Mouse (Mus musculus) embryo, embryonic 11.5 days (tissue): ENCODE results near the gene Mrps7.
"Not testable (repeated sequence)": the region's sequence is repeated elsewhere in the genome, so short reads cannot be mapped to it uniquely, and the experiment has no call there.

ENCODE experiments used
- DNase-seq: peaks from one replicate; pipeline ENCODE4 v3.0.0-alpha.2; 2012; ENCODE audit warnings: low read depth, low spot score

The Mrps7 gene

DNA sequence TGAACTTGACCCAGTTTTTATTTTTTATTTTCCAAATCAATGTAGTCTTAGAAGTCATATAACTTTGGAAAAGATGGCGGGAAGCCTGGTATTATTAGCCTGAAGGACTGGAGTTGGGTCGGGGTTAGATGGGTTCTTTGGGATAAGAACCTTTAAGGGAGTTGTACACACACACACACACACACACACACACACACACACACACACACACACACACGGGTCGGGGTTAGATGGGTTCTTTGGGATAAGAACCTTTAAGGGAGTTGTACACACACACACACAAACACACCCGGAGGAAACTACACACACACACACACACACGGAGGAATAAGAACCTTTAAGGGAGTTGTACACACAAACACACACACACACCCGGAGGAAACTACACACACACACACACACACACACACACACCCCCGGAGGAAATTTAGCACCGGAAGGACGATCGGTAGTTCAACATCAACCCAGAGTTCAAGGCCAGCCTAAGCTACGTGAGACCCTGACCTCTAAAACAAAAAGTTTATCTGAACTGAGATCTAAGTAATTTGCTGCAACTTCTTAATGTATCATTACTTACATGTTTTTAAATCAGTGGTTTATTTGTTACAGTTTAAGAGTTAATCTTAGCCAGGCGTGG, 24.9 kb downstream of the Mrps7 start:
- no peak for DNase-seq

DNA sequence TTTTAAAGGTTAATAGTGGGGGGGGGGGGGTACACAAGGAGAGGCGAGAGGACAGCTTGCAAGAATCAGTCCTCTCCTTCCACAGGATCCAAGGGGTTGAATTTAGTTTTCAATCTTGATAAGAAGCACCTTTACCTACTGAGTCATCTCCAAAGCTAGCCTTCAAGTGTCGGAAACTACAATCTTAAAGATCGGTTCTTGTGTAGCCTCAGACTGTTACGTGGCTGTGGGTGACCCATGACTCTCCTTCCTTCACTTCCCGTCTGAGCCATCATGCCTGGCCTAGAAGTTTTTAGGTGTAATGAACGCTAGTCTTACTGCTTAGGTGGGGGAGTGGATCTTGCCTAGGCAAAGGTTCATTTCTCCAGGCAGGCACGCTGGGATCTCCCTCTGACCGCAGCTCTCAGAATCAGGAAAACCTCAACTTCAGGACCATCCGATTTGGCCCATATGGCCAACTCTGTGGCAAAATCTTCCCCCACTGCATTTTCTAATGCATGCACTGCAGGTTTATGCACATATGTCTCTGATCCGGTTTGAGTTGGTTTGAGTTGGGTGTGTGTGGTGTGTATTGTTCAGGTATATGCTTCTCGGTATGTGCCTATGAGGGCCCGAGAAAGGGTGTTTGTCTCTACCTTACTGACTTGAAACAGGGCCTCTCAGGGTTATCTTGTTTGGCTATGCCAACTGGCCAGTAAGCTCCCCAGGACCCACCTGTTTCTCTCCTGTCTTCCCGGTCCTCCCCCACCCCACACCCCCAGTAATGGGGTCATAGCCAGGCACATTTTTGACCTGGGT, 26.2 kb downstream of the Mrps7 start:
- no peak for DNase-seq

DNA sequence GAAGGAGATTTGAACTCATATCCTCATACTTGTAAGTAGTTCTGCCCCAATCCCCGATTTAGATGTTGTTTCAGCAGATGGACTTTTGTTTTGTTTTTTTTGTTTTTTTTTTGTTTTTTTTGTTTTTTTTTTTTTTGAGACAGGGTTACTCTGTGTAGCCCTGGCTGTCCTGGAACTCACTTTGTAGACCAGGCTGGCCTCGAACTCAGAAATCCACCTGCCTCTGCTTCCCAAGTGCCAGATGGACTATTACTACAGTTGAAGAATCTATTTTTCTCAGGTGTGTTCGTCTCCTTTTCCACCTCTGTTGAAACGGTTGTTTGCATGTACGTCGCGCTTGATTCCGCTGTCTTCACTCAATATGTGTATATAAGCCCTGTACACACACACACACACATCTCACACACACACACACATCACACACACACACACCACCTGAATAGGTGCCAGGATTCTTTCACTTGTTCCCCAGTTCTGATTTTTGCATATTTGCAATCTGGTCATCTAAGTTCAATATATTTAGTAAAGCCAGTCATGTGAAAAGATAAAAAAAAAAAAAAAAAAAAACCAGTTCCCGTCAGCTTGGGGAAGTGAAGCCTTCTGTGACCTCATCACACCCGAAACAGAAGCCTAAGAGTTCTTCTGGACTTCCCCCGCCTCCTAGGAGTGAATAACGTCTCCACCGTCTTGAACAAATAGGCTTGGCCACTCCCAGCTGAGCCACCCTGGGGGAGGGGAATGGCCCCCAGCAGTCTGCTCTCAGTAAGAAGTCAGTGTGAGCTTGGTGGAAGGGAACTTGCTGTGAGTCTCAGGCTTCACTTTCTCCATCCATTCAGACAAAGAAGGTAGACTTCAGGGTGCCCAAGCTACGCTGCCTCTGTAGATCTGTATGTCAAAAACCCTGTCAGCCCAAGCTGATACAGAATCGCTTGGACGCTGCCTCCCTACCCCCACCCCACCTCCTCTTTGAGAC, 27.1 kb downstream of the Mrps7 start:
- no peak for DNase-seq

DNA sequence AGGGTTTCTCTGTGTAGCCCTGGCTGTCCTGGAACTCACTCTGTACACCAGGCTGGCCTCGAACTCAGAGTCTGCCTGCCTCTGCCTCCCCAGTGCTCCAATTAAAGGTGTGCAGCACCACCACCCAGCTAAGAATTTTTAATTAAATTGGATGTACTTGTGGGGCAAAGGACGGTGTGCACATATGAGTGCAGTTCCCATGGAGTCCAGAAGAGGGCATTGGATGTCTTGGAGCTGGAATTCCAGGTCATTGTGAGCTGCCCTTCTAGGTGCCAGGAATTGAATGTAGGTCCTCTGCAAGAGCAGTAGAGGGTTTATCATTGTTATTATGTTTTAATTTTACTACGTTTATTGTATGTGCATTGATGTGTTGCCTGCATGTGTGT, 27.8 kb downstream of the Mrps7 start:
- no peak for DNase-seq

DNA sequence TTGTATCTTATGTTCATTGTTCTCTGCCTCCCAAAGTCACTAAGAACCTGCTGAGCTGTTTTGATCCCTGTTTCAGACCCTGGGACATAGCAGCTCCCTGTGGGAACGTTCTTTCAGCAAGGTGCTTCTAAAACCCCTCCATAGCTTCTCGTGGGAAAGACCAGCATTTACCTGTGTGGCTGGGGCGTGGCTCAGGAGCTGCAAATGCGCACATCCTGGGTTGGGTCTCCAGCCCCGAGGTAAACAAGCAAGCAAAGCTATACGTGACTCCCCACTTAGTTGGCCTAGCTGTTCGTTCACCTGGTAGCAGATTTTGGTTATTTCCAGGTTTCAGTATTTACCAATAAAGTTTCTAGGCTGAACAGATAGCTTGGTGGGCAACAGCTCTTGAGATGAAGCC, 28.5 kb downstream of the Mrps7 start:
- DNase-seq, result no peak

DNA sequence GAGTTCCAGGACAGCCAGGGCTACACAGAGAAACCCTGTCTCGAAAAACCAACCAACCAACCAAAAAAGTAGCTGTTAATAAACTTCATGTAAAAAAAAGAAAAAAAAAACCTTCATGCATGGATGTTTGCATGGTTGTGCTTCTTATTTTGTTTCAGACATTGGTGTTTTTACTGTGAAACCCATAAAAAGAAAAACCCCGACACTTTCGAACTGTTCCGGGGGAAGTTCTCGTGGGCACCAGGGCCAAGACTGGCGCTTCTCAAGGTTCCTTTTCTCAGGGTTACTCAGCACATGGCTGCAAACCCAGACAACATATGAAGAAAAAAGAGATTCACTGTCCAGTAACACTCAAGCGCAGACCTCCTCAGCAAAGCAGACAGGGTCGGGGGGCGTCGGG, 29.1 kb downstream of the Mrps7 start:
- no peak for DNase-seq

DNA sequence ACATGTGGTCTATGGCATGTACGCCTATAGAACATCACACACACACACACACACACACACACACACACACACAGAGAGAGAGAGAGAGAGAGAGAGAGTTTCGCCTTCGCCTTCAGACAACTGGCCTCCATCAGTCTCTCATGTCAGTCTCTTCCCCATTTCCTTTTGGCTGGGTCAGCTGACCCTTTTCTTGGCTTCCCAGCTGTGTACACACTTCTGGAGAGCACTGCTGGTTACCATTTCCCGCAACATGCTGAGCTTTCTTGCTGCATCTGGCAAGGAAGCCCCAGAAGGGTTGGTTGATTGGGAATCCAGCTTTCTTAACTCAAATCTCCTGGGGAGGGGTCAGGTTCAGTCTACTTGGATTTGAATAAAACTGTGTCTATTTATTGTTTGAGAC, 30.4 kb downstream of the Mrps7 start:
- DNase-seq, result no peak

DNA sequence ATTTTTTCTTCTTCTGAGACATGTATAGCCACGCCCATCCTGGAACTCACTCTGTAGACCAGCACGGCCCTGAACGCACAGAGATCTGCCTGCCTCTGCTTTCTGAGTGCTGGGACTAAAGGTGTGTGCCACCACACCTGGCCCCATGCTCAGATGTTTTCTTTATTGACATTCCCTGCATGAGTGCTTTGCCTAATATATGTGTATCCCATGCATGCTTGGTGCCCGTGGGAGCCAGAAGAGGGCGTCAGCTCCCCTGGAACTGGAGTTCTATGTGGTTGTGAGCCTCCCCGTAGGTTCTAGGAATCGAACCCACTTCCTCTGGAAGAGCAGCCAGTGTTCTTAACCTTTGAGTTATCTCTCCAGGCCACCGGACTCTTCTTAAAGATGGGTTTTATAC, 31.3 kb downstream of the Mrps7 start:
- no peak for DNase-seq

DNA sequence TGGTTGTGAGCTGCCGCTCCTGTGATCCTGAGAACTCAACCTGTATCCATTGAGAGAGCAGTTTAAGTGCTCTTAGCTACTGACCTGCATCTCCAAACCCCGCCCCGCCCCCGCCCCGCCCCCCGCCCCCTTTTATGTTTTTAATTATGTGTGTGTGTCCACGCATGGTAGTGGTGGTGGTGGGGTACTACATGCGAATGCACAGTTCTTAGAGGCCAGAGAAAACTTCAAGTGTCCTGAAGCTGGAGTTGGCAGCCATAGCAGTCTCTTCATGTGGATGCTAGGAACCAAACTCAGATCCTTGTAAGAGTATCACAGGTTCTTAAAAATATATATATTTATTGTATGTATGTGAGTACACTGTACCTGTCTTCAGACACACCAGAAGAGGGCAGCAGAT, 31.8 kb downstream of the Mrps7 start:
- no peak for DNase-seq

DNA sequence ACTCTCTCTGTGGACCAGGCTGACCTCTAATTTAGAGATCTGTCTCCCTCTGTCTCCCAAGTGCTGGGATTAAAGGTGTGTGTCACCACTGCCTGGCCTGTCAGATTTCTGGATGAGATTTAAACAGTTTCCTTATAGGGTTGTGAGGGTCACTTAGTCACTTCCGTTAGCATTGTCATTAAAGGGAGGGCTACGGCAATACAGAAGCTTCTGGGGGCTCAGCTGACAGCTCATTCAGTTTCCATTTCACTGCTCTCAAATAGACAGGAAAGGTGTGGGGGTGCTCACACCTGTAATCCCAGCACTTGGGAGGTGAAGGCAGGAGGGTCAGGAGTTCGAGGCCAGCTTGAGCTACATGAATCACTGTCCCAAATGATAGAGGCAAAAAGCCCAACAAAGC, 33.2 kb downstream of the Mrps7 start:
- DNase-seq, result no peak

DNA sequence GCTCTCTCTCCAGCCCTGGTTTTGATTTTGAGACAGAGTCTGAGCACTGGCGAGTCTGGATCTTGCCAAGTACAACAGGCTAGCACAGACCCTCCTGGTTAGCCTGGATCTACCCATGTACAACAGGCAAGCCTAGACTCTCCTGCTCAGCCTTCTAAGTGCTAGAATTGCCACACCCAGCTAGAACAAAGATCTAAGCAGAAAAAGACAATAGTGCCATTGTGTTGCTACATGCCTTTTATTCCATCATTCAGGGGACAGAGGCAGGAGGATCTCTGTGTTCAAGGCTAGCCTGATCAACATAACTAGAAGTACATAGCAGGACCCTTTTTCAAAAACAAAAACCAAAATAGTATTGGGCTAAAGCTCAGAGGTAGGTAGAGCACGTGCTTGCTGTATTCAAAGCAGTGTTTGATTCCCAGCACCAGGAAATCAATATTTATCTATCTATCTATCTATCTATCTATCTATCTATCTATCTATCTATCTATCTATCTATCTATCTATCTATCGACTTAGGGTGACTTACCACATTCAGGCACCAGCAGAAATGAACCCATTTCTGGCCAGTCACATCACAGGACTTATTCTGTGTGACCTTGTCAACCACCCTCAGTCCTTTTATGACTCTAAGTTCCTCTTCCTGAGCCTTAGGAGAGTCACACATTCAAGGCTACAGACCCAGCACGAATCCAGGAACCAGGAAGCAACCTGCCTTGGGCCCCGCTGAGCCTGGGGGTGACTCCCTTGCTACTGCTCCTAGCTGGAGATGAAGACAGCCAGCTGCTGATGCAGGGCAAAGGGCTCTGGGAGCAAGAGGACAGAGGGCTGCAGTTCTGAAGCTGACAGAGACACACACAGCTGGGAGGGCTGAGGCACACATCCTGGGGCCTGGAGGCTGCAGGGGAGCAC, 35.0 kb downstream of the Mrps7 start:
- DNase-seq, result no peak

DNA sequence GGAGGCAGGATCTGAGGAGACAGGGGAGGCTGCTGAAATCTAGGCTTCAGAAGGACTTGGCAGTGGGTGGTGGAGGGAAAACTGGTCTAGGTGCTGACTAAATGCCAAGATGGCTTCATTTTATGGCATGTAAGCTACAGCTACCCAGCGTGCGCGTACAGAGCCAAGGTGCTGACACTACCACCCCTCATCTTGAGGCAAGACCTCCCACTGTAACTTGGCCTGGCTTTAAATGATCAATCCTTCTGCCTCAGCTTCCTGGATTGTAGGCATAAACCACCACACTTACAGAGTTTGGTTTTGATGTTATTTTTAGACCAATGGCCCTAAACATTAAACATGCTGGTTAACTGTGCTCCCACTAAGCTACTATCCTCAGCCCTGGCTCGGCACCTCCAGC, 35.8 kb downstream of the Mrps7 start:
- DNase-seq, result no peak

DNA sequence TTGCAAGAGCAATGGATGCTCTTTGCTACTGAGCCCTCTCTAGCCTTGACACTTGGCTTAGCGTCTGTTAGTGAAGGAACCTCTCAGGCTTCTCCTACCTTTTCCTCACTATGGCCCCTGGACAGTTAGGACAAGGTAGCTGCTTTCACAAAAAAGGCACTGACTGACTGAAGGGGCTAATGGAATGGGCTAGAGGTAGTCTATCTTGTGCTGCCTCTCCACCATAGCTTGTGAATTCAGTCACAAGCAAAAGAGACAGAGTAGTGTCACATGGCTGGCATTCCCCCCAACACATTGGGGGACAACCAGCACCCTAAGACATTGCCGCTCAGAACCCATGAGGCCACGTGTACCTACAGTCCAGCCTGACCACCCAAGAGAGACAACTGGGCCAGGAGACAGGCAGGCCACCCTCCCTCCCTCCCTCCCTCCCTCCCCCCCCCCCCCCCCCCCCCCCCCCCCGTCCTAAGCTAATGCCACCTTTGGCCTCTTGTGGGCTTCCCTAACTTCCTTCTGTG, 36.6 kb downstream of the Mrps7 start:
- DNase-seq, result no peak

DNA sequence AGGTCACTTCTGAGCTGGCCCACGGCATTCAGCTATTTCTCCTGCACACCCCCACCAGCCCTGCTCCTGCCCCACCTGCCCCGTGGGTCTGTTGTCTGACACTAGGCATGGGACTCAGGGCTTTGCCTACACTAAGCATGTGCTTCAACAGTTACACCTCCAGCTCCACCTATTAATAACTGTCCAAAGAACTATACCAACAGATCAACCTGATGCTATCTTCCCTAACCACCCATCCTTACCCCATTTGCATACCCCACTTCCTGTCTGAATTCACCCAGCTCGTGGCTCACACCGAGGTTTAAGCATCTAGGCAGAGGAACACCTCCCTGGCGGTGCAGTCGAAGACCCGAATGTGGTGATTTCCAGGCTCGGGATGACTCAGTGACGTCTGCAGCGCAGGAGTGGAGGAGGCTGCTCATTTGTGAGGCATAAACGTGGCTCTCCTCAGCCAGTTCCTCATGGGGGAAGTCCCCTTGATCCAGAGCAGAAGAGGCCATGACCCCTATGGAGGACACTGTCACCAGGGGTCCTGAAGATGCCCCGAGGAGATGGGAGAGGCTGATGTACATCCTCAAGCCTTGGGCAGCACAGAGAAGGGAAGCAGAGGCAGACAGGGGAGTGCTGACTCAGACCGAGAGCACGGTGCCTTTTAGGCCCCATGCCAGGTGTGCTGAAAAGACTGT, 37.4 kb downstream of the Mrps7 start:
- no peak for DNase-seq

DNA sequence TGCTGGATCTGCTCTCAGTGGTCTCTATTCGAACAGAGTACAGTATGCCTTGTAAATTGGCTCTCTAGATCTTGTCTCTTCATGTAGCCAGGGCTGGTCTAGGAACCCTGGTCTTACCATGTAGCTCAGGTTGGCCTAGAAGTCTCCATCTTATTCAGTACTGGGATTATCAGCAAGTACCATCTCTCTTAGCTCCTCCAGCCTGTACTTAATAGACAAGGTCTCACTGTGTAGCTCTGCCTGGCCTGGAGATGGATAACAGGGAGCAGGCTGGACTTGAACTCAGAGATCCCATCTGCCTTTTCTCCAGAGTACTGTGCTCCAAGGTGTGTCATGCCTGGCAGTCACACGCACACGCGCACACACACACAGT, 37.9 kb downstream of the Mrps7 start:
- DNase-seq, result no peak

DNA sequence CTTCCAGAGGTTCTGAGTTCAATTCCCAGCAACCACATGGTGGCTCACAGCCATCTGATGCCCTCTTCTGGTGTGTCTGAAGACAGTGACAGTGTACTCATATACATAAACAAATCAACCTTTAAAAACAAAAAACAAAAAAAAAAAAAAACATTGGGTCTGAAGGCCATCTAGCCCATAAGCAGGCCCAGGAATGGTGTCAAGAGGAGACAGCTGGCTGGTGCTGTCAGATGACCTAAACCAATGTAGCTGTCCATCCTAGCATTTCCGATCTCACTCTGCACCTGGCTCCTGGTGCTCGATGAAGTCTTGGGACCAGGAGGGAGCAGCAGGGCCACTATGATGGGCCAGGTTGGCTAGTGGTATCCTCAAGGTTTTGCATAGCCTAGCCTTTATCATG, 39.0 kb downstream of the Mrps7 start:
- DNase-seq, result no peak

DNA sequence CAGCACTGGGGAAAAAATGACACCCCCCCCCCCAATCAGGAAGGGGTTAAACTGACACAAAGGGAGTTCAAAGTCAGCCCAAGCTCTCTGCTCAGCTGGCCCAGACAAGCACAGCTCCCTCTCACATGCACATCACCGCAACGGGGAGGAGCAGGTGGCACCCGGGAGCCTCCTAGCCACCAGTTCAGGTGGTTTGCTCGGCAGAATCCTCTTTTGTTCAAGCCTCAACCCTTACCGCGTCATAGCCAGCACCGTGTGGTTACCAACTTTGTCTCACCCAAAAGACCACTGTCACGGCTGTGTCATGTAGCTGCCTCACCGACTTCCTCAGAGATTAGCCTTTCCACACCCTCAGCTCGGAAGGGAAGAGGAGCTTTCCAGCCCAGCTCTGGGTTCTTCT, 39.5 kb downstream of the Mrps7 start:
- no peak for DNase-seq

DNA sequence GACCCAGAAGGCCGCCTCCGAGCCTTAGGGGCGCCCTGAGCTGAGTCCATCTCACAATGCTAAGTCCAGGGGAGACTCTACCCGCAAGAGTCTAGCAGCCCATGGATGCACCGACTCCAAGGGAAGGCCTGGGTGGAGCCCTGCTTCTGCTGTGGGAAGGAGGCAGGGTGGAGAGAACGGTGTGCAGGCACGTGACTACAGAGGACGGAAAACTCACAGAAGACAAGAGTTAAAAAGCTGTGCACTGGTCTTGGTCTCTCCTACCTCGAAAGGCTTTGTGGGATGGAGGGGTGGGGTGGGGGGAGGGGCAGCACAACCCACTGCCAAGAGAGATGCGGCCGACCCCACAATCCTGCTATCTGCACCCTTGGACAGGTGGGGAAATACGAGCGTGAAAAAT, 40.6 kb downstream of the Mrps7 start:
- DNase-seq, result no peak

DNA sequence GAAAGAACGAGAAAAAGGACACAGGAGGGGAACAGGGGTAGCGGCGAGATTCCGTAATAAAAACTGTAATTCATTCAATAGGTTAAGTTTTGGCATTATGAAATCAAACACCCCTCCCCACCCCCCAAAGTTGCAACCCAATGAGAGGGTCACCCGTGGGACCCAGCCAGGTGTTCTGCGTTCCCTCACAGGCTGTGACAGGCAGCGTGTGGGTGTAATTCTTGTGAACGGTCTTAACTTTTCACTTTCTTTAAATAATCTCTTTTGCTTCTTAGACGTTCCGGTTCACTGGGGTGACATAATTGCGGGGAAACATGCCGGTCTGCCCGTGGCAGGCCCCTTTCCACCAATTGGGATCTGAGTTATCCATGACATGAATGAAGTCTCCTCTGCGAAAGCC, 41.8 kb downstream of the Mrps7 start:
- DNase-seq, result not testable (repeated sequence)

DNA sequence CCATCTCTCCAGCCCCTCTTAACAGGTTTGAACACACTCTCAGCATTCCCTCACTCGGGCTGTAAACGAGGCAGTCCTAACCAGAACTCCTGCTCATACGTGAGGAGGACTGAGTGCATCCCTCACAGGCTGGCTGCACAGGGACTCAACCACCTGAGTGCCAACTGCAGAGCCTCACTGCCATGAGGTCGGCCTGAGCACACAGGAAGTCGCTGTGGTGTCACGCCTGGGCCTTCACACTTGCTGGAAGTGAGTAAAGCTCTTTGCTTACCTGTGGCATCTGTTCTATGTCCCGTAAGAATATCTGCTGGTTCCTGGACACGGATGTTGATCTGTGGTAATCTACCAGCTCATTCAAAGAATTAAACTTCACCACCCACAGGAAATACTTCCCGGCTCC, 42.7 kb downstream of the Mrps7 start:
- no peak for DNase-seq

DNA sequence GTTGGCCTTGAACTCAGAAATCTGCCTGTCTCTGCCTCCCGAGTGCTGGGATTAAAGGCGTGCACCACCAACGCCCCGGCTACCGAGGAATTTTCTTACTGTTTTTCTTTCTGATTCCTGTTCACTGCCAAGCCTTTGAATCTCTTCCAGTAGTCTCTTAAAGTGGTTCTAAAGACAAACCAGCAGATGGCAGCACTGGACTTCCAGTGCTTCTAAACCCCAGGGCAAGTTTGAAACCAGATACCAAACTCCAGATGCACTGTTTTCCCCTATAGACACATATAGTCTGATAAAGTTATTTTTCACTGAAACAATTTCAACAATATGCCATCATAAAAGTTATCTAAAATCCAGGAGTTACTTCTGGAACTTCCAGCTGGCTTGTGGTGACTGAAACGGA, 43.7 kb downstream of the Mrps7 start:
- DNase-seq, result peak; percentile 75
